Mouse (Mus musculus): Measurements from ENCODE around the gene Clec4n. TPM values are rescaled to one million over a fixed set of nuclear protein-coding genes. Genes with fewer than 3 reads are reported as not detected.
A peak's percentile ranks its signal among the peaks of the same experiment; 100 is the strongest.

Clec4n gene
- polyA plus RNA-seq, 1 experiment from 2014 or later: 28.7 TPM

- WGBS (ENCODE audit: insufficient replicate concordance): 46% methylated on average over 4 of the region's 4 CpGs
These were observed 30.4 kb downstream of the Clec4n start for GRCm38 (mm10) chr6:123259889-123260603.

GRCm38 (mm10) chr6:123260868-123261267 lies 31.2 kb downstream of the Clec4n start:
- no peaks in the 10 kb centered on the region for H3K27me3 ChIP-seq (ENCODE audit: insufficient read depth, low read length)
- TF ChIP-seq EP300 (IDR thresholded peaks at IDR 0.05; ENCODE audit: low read depth) (no peak), CTCF (IDR thresholded peaks at IDR 0.05; ENCODE audit: low read depth) (no peak)
- ATAC-seq: no peak
- H3K9me3 ChIP-seq (ENCODE audit: low read length): no peaks in the 10 kb centered on the region
- H3K36me3 ChIP-seq (replicated peaks; ENCODE audit: insufficient read depth, low read length): no peaks in the 10 kb centered on the region
- WGBS (ENCODE audit: insufficient replicate concordance): 80% methylated on average over 1 of the region's 1 CpGs
- no peak overlapping the region for H3K4me3 ChIP-seq (ENCODE audit: low read depth, low read length)
- DNase-seq: no peak
- no peak overlapping the region for H3K27ac ChIP-seq (ENCODE audit: low read depth)
- H3K9ac ChIP-seq (replicated peaks): no peak overlapping the region
- no peak overlapping the region for H3K4me2 ChIP-seq (ENCODE audit: low read depth, low read length)
- H3K4me1 ChIP-seq (ENCODE audit: insufficient read depth): no peaks in the 10 kb centered on the region

More at GRCm38 (mm10) chr6:123259889-123260603, 30.4 kb downstream of the Clec4n start:
- Histone ChIP-seq H3K36me3 (replicated peaks; ENCODE audit: insufficient read depth, low read length) (no peaks in the 10 kb centered on the region), H3K4me3 (ENCODE audit: low read depth, low read length) (no peak overlapping the region), H3K4me2 (ENCODE audit: low read depth, low read length) (no peak overlapping the region), H3K27ac (ENCODE audit: low read depth) (0 out of 2 replicates have a peak overlapping the region, but pooled peaks have one; percentile 11), H3K9ac (replicated peaks) (no peak overlapping the region), H3K27me3 (ENCODE audit: insufficient read depth, low read length) (no peaks in the 10 kb centered on the region), H3K4me1 (ENCODE audit: insufficient read depth) (no peaks in the 10 kb centered on the region), H3K9me3 (ENCODE audit: low read length) (no peaks in the 10 kb centered on the region)
- DNase-seq (peak; percentile 23), ATAC-seq (peak; percentile 58)
- TF ChIP-seq EP300 (IDR thresholded peaks at IDR 0.05; ENCODE audit: low read depth) (peak; percentile 31; the same call in 1 of the 2 replicates), CTCF (IDR thresholded peaks at IDR 0.05; ENCODE audit: low read depth) (no peak)

GRCm38 (mm10) chr6:123261555-123262161 lies 32.0 kb downstream of the Clec4n start, which contains the start of gene Clec4d:
Gene Clec4d, plus strand, starts transcription at chr6:123262111.
- DNase-seq: no peak
- TF ChIP-seq EP300 (IDR thresholded peaks at IDR 0.05; ENCODE audit: low read depth) (no peak), CTCF (IDR thresholded peaks at IDR 0.05; ENCODE audit: low read depth) (peak; percentile 63)
- Histone ChIP-seq H3K27ac (ENCODE audit: low read depth) (no peak within 1 kb of the TSS), H3K27me3 (ENCODE audit: insufficient read depth, low read length) (no peaks in the 10 kb centered on the region), H3K36me3 (replicated peaks; ENCODE audit: insufficient read depth, low read length) (no peaks in the 10 kb centered on the region), H3K4me3 (ENCODE audit: low read depth, low read length) (no peak within 1 kb of the TSS), H3K9ac (replicated peaks) (no peak within 1 kb of the TSS), H3K4me1 (ENCODE audit: insufficient read depth) (no peaks in the 10 kb centered on the region), H3K9me3 (ENCODE audit: low read length) (no peaks in the 10 kb centered on the region), H3K4me2 (ENCODE audit: low read depth, low read length) (no peak within 1 kb of the TSS)
- ATAC-seq: 0 out of 2 replicates have a peak, but pooled peaks have one; percentile 14
- WGBS (ENCODE audit: insufficient replicate concordance): 40% methylated on average over 4 of the region's 4 CpGs

GRCm38 (mm10) chr6:123264194-123264593 lies 34.6 kb downstream of the Clec4n start:
- Histone ChIP-seq H3K36me3 (replicated peaks; ENCODE audit: insufficient read depth, low read length) (no peaks in the 10 kb centered on the region), H3K9ac (replicated peaks) (no peak overlapping the region), H3K4me2 (ENCODE audit: low read depth, low read length) (0 out of 2 replicates have a peak overlapping the region, but pooled peaks have one; percentile 3), H3K27ac (ENCODE audit: low read depth) (no peak overlapping the region), H3K4me3 (ENCODE audit: low read depth, low read length) (no peak overlapping the region), H3K27me3 (ENCODE audit: insufficient read depth, low read length) (no peaks in the 10 kb centered on the region), H3K4me1 (ENCODE audit: insufficient read depth) (no peaks in the 10 kb centered on the region), H3K9me3 (ENCODE audit: low read length) (no peaks in the 10 kb centered on the region)
- 48% methylated on average over 3 of the region's 3 CpGs for WGBS (ENCODE audit: insufficient replicate concordance)
- DNase-seq (no peak), ATAC-seq (no peak)
- TF ChIP-seq CTCF (IDR thresholded peaks at IDR 0.05; ENCODE audit: low read depth) (no peak), EP300 (IDR thresholded peaks at IDR 0.05; ENCODE audit: low read depth) (no peak)

DNA sequence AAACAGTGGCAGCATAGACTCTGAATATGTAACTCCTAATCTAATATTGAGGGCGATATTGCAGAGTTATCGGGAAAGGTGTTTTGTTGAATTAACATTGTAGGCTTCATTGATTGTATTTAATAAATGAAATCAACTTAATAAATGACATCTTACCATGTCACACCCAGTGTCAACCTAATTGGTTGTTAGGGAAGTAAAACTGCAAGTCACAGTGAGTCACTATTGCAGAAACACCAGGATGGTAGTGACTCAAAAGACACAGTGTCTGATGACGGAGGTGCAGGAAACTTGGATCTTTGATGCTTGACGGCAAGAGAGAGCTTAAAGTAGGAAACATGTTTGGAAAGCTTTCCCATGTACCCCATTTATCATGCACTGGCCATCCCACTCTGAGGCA lies 36.2 kb downstream of the Clec4n start:
- Histone ChIP-seq H3K27me3 (ENCODE audit: insufficient read depth, low read length) (no peaks in the 10 kb centered on the region), H3K9ac (replicated peaks) (no peak overlapping the region), H3K9me3 (ENCODE audit: low read length) (no peaks in the 10 kb centered on the region), H3K4me3 (ENCODE audit: low read depth, low read length) (no peak overlapping the region), H3K27ac (ENCODE audit: low read depth) (no peak overlapping the region), H3K4me2 (ENCODE audit: low read depth, low read length) (no peak overlapping the region), H3K36me3 (replicated peaks; ENCODE audit: insufficient read depth, low read length) (no peaks in the 10 kb centered on the region), H3K4me1 (ENCODE audit: insufficient read depth) (no peaks in the 10 kb centered on the region)
- TF ChIP-seq CTCF (IDR thresholded peaks at IDR 0.05; ENCODE audit: low read depth): no peak
- peak; percentile 54; the same call in 1 of the 2 replicates for TF ChIP-seq EP300 (IDR thresholded peaks at IDR 0.05; ENCODE audit: low read depth)
- 79% methylated on average over 4 of the region's 4 CpGs for WGBS (ENCODE audit: insufficient replicate concordance)
- ATAC-seq (peak; percentile 80), DNase-seq (no peak)

GRCm38 (mm10) chr6:123266945-123267344 lies 37.3 kb downstream of the Clec4n start:
- no peak for DNase-seq
- TF ChIP-seq EP300 (IDR thresholded peaks at IDR 0.05; ENCODE audit: low read depth) (no peak), CTCF (IDR thresholded peaks at IDR 0.05; ENCODE audit: low read depth) (no peak)
- no peaks in the 10 kb centered on the region for H3K36me3 ChIP-seq (replicated peaks; ENCODE audit: insufficient read depth, low read length)
- no peak overlapping the region for H3K27ac ChIP-seq (ENCODE audit: low read depth)
- H3K4me1 ChIP-seq (ENCODE audit: insufficient read depth): no peaks in the 10 kb centered on the region
- ATAC-seq: peak; percentile 52
- no peak overlapping the region for H3K9ac ChIP-seq (replicated peaks)
- H3K27me3 ChIP-seq (ENCODE audit: insufficient read depth, low read length): no peaks in the 10 kb centered on the region
- H3K9me3 ChIP-seq (ENCODE audit: low read length): no peaks in the 10 kb centered on the region
- 25% methylated on average over 5 of the region's 5 CpGs for WGBS (ENCODE audit: insufficient replicate concordance)
- no peak overlapping the region for H3K4me2 ChIP-seq (ENCODE audit: low read depth, low read length)
- no peak overlapping the region for H3K4me3 ChIP-seq (ENCODE audit: low read depth, low read length)
